Mouse (Mus musculus) c-Kit-positive CD71-positive TER-119-negative erythroid progenitor cells, embryonic 14.5 days (primary cell): ENCODE measurements around the gene Spty2d1.

Source experiments
- DNase-seq: peaks from one replicate; pipeline ENCODE4 v3.0.0-alpha.2; 2013; ENCODE audit warnings: low read depth

The Spty2d1 gene

GRCm38 (mm10) chr7:46987073-46987472, 21.1 kb downstream of the Spty2d1 start:
- no peak for DNase-seq

- DNase-seq = no peak
These were observed 21.6 kb downstream of the Spty2d1 start for GRCm38 (mm10) chr7:46986646-46987045.

GRCm38 (mm10) chr7:46985718-46986505, 22.3 kb downstream of the Spty2d1 start:
- DNase-seq = no peak

- no peak for DNase-seq
These were observed 24.9 kb downstream of the Spty2d1 start, which contains the start of gene Gm9999 for GRCm38 (mm10) chr7:46983280-46983679. TSS of gene Gm9999 (plus strand) at chr7:46983580.

GRCm38 (mm10) chr7:46975456-46975855, 32.8 kb downstream of the Spty2d1 start:
- DNase-seq = no peak

GRCm38 (mm10) chr7:46974648-46975047, 33.6 kb downstream of the Spty2d1 start:
- DNase-seq = no peak

- no peak for DNase-seq
These were observed 38.3 kb downstream of the Spty2d1 start for GRCm38 (mm10) chr7:46969898-46970297.

GRCm38 (mm10) chr7:46964070-46964469, 44.1 kb downstream of the Spty2d1 start:
- no peak for DNase-seq

- DNase-seq = peak; percentile 66
These were observed 45.2 kb downstream of the Spty2d1 start for GRCm38 (mm10) chr7:46962806-46963618.

GRCm38 (mm10) chr7:46962132-46962531, 46.1 kb downstream of the Spty2d1 start:
- no peak for DNase-seq

GRCm38 (mm10) chr7:46960991-46961390, 47.2 kb downstream of the Spty2d1 start:
- DNase-seq = no peak

- no peak for DNase-seq
These were observed 49.4 kb downstream of the Spty2d1 start for GRCm38 (mm10) chr7:46958853-46959252.

- DNase-seq = peak; percentile 90
These were observed 50.1 kb downstream of the Spty2d1 start, which contains the start of gene Uevld for GRCm38 (mm10) chr7:46957831-46958691. TSS of gene Uevld (minus strand) at chr7:46958527.
